Mouse (Mus musculus): ENCODE results near the gene Rab3b. TPM values are rescaled to one million over a fixed set of nuclear protein-coding genes. Genes with fewer than 3 reads are reported as not detected.
A peak's percentile ranks its signal among the peaks of the same experiment; 100 is the strongest.

The Rab3b gene
- polyA plus RNA-seq, 1 experiment from 2014 or later, result 23.9 TPM

- Histone ChIP-seq H3K4me2 (replicated peaks; ENCODE audit: low read depth, low read length) (no peak overlapping the region), H3K27ac (ENCODE audit: low read length) (no peak overlapping the region), H3K9me3 (ENCODE audit: low read length) (no peaks in the 10 kb centered on the region), H3K4me3 (ENCODE audit: low read length) (no peak overlapping the region), H3K9ac (replicated peaks; ENCODE audit: low read length) (no peak overlapping the region), H3K27me3 (ENCODE audit: insufficient read depth, low read length) (no peaks in the 10 kb centered on the region), H3K4me1 (ENCODE audit: insufficient read depth, low read length) (peaks cover 9% of the 10 kb centered on the region), H3K36me3 (ENCODE audit: insufficient read depth, low read length) (no peaks in the 10 kb centered on the region)
- ATAC-seq (ENCODE audit: low FRiP score, low TSS enrichment), result no peak
- 70% methylated on average over 13 of the region's 13 CpGs for WGBS
These were observed 5.0 kb downstream of the Rab3b start for GRCm38 (mm10) chr4:108883815-108884214.

- Histone ChIP-seq H3K27me3 (ENCODE audit: insufficient read depth, low read length) (no peaks in the 10 kb centered on the region), H3K36me3 (ENCODE audit: insufficient read depth, low read length) (no peaks in the 10 kb centered on the region), H3K27ac (ENCODE audit: low read length) (no peak overlapping the region), H3K4me1 (ENCODE audit: insufficient read depth, low read length) (no peaks in the 10 kb centered on the region), H3K9me3 (ENCODE audit: low read length) (no peaks in the 10 kb centered on the region), H3K4me3 (ENCODE audit: low read length) (no peak overlapping the region), H3K9ac (replicated peaks; ENCODE audit: low read length) (no peak overlapping the region), H3K4me2 (replicated peaks; ENCODE audit: low read depth, low read length) (no peak overlapping the region)
- no peak for ATAC-seq (ENCODE audit: low FRiP score, low TSS enrichment)
- 84% methylated on average over 4 of the region's 4 CpGs for WGBS
These were observed 8.6 kb downstream of the Rab3b start for GRCm38 (mm10) chr4:108887456-108887855.

- H3K9ac ChIP-seq (replicated peaks; ENCODE audit: low read length), result no peak overlapping the region
- H3K4me1 ChIP-seq (ENCODE audit: insufficient read depth, low read length), result no peaks in the 10 kb centered on the region
- 90% methylated on average over 6 of the region's 6 CpGs for WGBS
- no peak for ATAC-seq (ENCODE audit: low FRiP score, low TSS enrichment)
- H3K36me3 ChIP-seq (ENCODE audit: insufficient read depth, low read length), result no peaks in the 10 kb centered on the region
- no peaks in the 10 kb centered on the region for H3K27me3 ChIP-seq (ENCODE audit: insufficient read depth, low read length)
- H3K4me3 ChIP-seq (ENCODE audit: low read length), result no peak overlapping the region
- H3K9me3 ChIP-seq (ENCODE audit: low read length), result no peaks in the 10 kb centered on the region
- no peak overlapping the region for H3K27ac ChIP-seq (ENCODE audit: low read length)
- H3K4me2 ChIP-seq (replicated peaks; ENCODE audit: low read depth, low read length), result no peak overlapping the region
These were observed 12.0 kb downstream of the Rab3b start for GRCm38 (mm10) chr4:108890876-108891275.

GRCm38 (mm10) chr4:108900421-108900820, 21.6 kb downstream of the Rab3b start:
- Histone ChIP-seq H3K9ac (replicated peaks; ENCODE audit: low read length) (no peak overlapping the region), H3K4me1 (ENCODE audit: insufficient read depth, low read length) (no peaks in the 10 kb centered on the region), H3K27ac (ENCODE audit: low read length) (no peak overlapping the region), H3K9me3 (ENCODE audit: low read length) (no peaks in the 10 kb centered on the region), H3K4me2 (replicated peaks; ENCODE audit: low read depth, low read length) (no peak overlapping the region), H3K36me3 (ENCODE audit: insufficient read depth, low read length) (no peaks in the 10 kb centered on the region), H3K4me3 (ENCODE audit: low read length) (no peak overlapping the region), H3K27me3 (ENCODE audit: insufficient read depth, low read length) (no peaks in the 10 kb centered on the region)
- no peak for ATAC-seq (ENCODE audit: low FRiP score, low TSS enrichment)
- 81% methylated on average over 7 of the region's 7 CpGs for WGBS

- ATAC-seq (ENCODE audit: low FRiP score, low TSS enrichment), result no peak
- no peaks in the 10 kb centered on the region for H3K4me1 ChIP-seq (ENCODE audit: insufficient read depth, low read length)
- no peak overlapping the region for H3K9ac ChIP-seq (replicated peaks; ENCODE audit: low read length)
- no peak overlapping the region for H3K4me2 ChIP-seq (replicated peaks; ENCODE audit: low read depth, low read length)
- 93% methylated on average over 9 of the region's 9 CpGs for WGBS
- H3K4me3 ChIP-seq (ENCODE audit: low read length), result no peak overlapping the region
- H3K36me3 ChIP-seq (ENCODE audit: insufficient read depth, low read length), result no peaks in the 10 kb centered on the region
- no peak overlapping the region for H3K27ac ChIP-seq (ENCODE audit: low read length)
- no peaks in the 10 kb centered on the region for H3K9me3 ChIP-seq (ENCODE audit: low read length)
- no peaks in the 10 kb centered on the region for H3K27me3 ChIP-seq (ENCODE audit: insufficient read depth, low read length)
These were observed 24.0 kb downstream of the Rab3b start for GRCm38 (mm10) chr4:108902886-108903285.

- no peak overlapping the region for H3K9ac ChIP-seq (replicated peaks; ENCODE audit: low read length)
- 92% methylated on average over 9 of the region's 9 CpGs for WGBS
- H3K4me3 ChIP-seq (ENCODE audit: low read length), result no peak overlapping the region
- no peaks in the 10 kb centered on the region for H3K4me1 ChIP-seq (ENCODE audit: insufficient read depth, low read length)
- H3K27ac ChIP-seq (ENCODE audit: low read length), result no peak overlapping the region
- no peak for ATAC-seq (ENCODE audit: low FRiP score, low TSS enrichment)
- no peak overlapping the region for H3K4me2 ChIP-seq (replicated peaks; ENCODE audit: low read depth, low read length)
- no peaks in the 10 kb centered on the region for H3K27me3 ChIP-seq (ENCODE audit: insufficient read depth, low read length)
- H3K36me3 ChIP-seq (ENCODE audit: insufficient read depth, low read length), result no peaks in the 10 kb centered on the region
- H3K9me3 ChIP-seq (ENCODE audit: low read length), result no peaks in the 10 kb centered on the region
These were observed 24.5 kb downstream of the Rab3b start for GRCm38 (mm10) chr4:108903346-108903745.

- Histone ChIP-seq H3K27ac (ENCODE audit: low read length) (no peak overlapping the region), H3K9ac (replicated peaks; ENCODE audit: low read length) (no peak overlapping the region), H3K27me3 (ENCODE audit: insufficient read depth, low read length) (no peaks in the 10 kb centered on the region), H3K36me3 (ENCODE audit: insufficient read depth, low read length) (no peaks in the 10 kb centered on the region), H3K9me3 (ENCODE audit: low read length) (no peaks in the 10 kb centered on the region), H3K4me3 (ENCODE audit: low read length) (no peak overlapping the region), H3K4me2 (replicated peaks; ENCODE audit: low read depth, low read length) (no peak overlapping the region), H3K4me1 (ENCODE audit: insufficient read depth, low read length) (no peaks in the 10 kb centered on the region)
- ATAC-seq (ENCODE audit: low FRiP score, low TSS enrichment), result 0 out of 2 replicates have a peak, but pooled peaks have one; percentile 57
- 37% methylated on average over 6 of the region's 6 CpGs for WGBS
These were observed 25.2 kb downstream of the Rab3b start for GRCm38 (mm10) chr4:108904076-108904475.

GRCm38 (mm10) chr4:108904790-108905189, 25.9 kb downstream of the Rab3b start:
- H3K4me2 ChIP-seq (replicated peaks; ENCODE audit: low read depth, low read length), result no peak overlapping the region
- ATAC-seq (ENCODE audit: low FRiP score, low TSS enrichment), result no peak

GRCm38 (mm10) chr4:108905859-108906258, 27.0 kb downstream of the Rab3b start:
- H3K4me3 ChIP-seq (ENCODE audit: low read length), result no peak overlapping the region
- H3K4me1 ChIP-seq (ENCODE audit: insufficient read depth, low read length), result no peaks in the 10 kb centered on the region
- H3K9ac ChIP-seq (replicated peaks; ENCODE audit: low read length), result no peak overlapping the region
- H3K36me3 ChIP-seq (ENCODE audit: insufficient read depth, low read length), result no peaks in the 10 kb centered on the region
- no peak overlapping the region for H3K4me2 ChIP-seq (replicated peaks; ENCODE audit: low read depth, low read length)
- H3K27me3 ChIP-seq (ENCODE audit: insufficient read depth, low read length), result no peaks in the 10 kb centered on the region
- no peak for ATAC-seq (ENCODE audit: low FRiP score, low TSS enrichment)
- H3K9me3 ChIP-seq (ENCODE audit: low read length), result no peaks in the 10 kb centered on the region
- no peak overlapping the region for H3K27ac ChIP-seq (ENCODE audit: low read length)
- WGBS, result 29% methylated on average over 6 of the region's 6 CpGs

More at GRCm38 (mm10) chr4:108904790-108905189, 25.9 kb downstream of the Rab3b start:
- H3K27ac ChIP-seq (ENCODE audit: low read length), result no peak overlapping the region
- H3K36me3 ChIP-seq (ENCODE audit: insufficient read depth, low read length), result no peaks in the 10 kb centered on the region
- no peaks in the 10 kb centered on the region for H3K27me3 ChIP-seq (ENCODE audit: insufficient read depth, low read length)
- H3K4me1 ChIP-seq (ENCODE audit: insufficient read depth, low read length), result no peaks in the 10 kb centered on the region
- WGBS, result 89% methylated on average over 10 of the region's 10 CpGs
- H3K9ac ChIP-seq (replicated peaks; ENCODE audit: low read length), result no peak overlapping the region
- no peak overlapping the region for H3K4me3 ChIP-seq (ENCODE audit: low read length)
- H3K9me3 ChIP-seq (ENCODE audit: low read length), result no peaks in the 10 kb centered on the region

GRCm38 (mm10) chr4:108907475-108907874, 28.6 kb downstream of the Rab3b start:
- no peak overlapping the region for H3K4me2 ChIP-seq (replicated peaks; ENCODE audit: low read depth, low read length)
- H3K9me3 ChIP-seq (ENCODE audit: low read length), result no peaks in the 10 kb centered on the region
- H3K27me3 ChIP-seq (ENCODE audit: insufficient read depth, low read length), result no peaks in the 10 kb centered on the region
- H3K4me3 ChIP-seq (ENCODE audit: low read length), result no peak overlapping the region
- no peak overlapping the region for H3K27ac ChIP-seq (ENCODE audit: low read length)
- H3K4me1 ChIP-seq (ENCODE audit: insufficient read depth, low read length), result no peaks in the 10 kb centered on the region
- H3K9ac ChIP-seq (replicated peaks; ENCODE audit: low read length), result no peak overlapping the region
- ATAC-seq (ENCODE audit: low FRiP score, low TSS enrichment), result no peak
- H3K36me3 ChIP-seq (ENCODE audit: insufficient read depth, low read length), result no peaks in the 10 kb centered on the region
